Mouse (Mus musculus) forebrain, embryonic 13.5 days (tissue): ENCODE results near the gene Adgre1. TPM values are rescaled to one million over a fixed set of nuclear protein-coding genes. Genes with fewer than 3 reads are reported as not detected.
"Not testable (repeated sequence)": the region's sequence is repeated elsewhere in the genome, so short reads cannot be mapped to it uniquely, and the experiment has no call there.

Experiments used
- ATAC-seq: fragments of 200-750 bp; cut with Nextera tagmentation; 2 replicates; pipeline ENCODE4 v1.8.0; 2017
- H3K27ac ChIP-seq: fragments of 300-500 bp; sonication (generic); 2 replicates; pipeline ENCODE4 v1.5.1; 2015; ENCODE audit warnings: inconsistent platforms, mild to moderate bottlenecking, moderate library complexity
- H3K27me3 ChIP-seq: fragments of 300-500 bp; sonication (generic); 2 replicates; pipeline ENCODE4 v1.6.1; 2015; ENCODE audit warnings: mild to moderate bottlenecking, inconsistent platforms
- H3K36me3 ChIP-seq: fragments of 300-500 bp; sonication (generic); 2 replicates; pipeline ENCODE4 v1.6.1; 2015; ENCODE audit warnings: mild to moderate bottlenecking, inconsistent platforms; ENCODE audit not compliant: poor library complexity, severe bottlenecking
- H3K4me1 ChIP-seq: fragments of 300-500 bp; sonication (generic); 2 replicates; pipeline ENCODE4 v1.6.1; 2015; ENCODE audit warnings: inconsistent platforms
- H3K4me2 ChIP-seq: fragments of 300-500 bp; sonication (generic); 2 replicates; pipeline ENCODE4 v1.6.1; 2015; ENCODE audit warnings: inconsistent platforms, mild to moderate bottlenecking, moderate library complexity
- H3K4me3 ChIP-seq: fragments of 300-500 bp; sonication (generic); 2 replicates; pipeline ENCODE4 v1.5.1; 2015; ENCODE audit warnings: mild to moderate bottlenecking, inconsistent platforms
- H3K9ac ChIP-seq: fragments of 300-500 bp; sonication (generic); 2 replicates; pipeline ENCODE4 v1.6.1; 2015; ENCODE audit warnings: mild to moderate bottlenecking, inconsistent platforms
- H3K9me3 ChIP-seq: fragments of 300-500 bp; sonication (generic); replicated peaks from 2 replicates; pipeline ENCODE4 v1.6.1; 2016; ENCODE audit warnings: inconsistent platforms
- WGBS: fragments of 180-500 bp; shearing (Covaris S2); methylation state at CpG from one replicate; pipeline ENCODE4 v1.1.7; 2015; 5-methylcytosine and 5-hydroxymethylcytosine counted together
- polyA plus RNA-seq: library from polyadenylated mRNA; unstranded; fragments of >200 nt; fragmentation: Nextera tagmentation; extraction: Ambion mirVana; gene quantifications from 2 replicates; pipeline ENCODE4 v1.2.1, GENCODE M21; 2015

Gene Adgre1
- 1.6 and 1.8 TPM in 2 replicates for polyA plus RNA-seq

- no peak within 1 kb of the TSS for H3K27ac ChIP-seq
- H3K4me3 ChIP-seq, result no peak within 1 kb of the TSS
- no peak within 1 kb of the TSS for H3K4me2 ChIP-seq
- no peaks in the 10 kb centered on the region for H3K9me3 ChIP-seq
- H3K9ac ChIP-seq, result no peak within 1 kb of the TSS
- no peaks in the 10 kb centered on the region for H3K4me1 ChIP-seq
- no peaks in the 10 kb centered on the region for H3K36me3 ChIP-seq
- no peaks in the 10 kb centered on the region for H3K27me3 ChIP-seq
- 0% methylated on average over 1 of the region's 1 CpGs for WGBS
- ATAC-seq, result no peak
Measured at GRCm38 (mm10) chr17:57358441-57358840, at the start of gene Adgre1. Gene Adgre1 (plus strand): TSS chr17:57358691.

- no peak for ATAC-seq
- Histone ChIP-seq H3K4me1 (no peaks in the 10 kb centered on the region), H3K4me3 (no peak overlapping the region), H3K9ac (no peak overlapping the region), H3K36me3 (no peaks in the 10 kb centered on the region), H3K27ac (no peak overlapping the region), H3K9me3 (no peaks in the 10 kb centered on the region), H3K27me3 (no peaks in the 10 kb centered on the region), H3K4me2 (no peak overlapping the region)
- WGBS, result 41% methylated on average over 13 of the region's 13 CpGs
Measured at GRCm38 (mm10) chr17:57311801-57312200, 46.7 kb upstream of the Adgre1 start.

GRCm38 (mm10) chr17:57327615-57328014 is 30.9 kb upstream of the Adgre1 start:
- Histone ChIP-seq H3K9me3 (no peaks in the 10 kb centered on the region), H3K27me3 (no peaks in the 10 kb centered on the region), H3K4me1 (0 out of 2 replicates have a peak, but pooled peaks cover 4% of the 10 kb centered on the region), H3K36me3 (no peaks in the 10 kb centered on the region), H3K4me3 (no peak overlapping the region), H3K9ac (no peak overlapping the region), H3K27ac (no peak overlapping the region), H3K4me2 (no peak overlapping the region)
- no peak for ATAC-seq
- 67% methylated on average over 8 of the region's 8 CpGs for WGBS

GRCm38 (mm10) chr17:57328944-57329343 is 29.5 kb upstream of the Adgre1 start:
- no peak overlapping the region for H3K4me2 ChIP-seq
- no peak overlapping the region for H3K4me3 ChIP-seq
- ATAC-seq, result no peak
- 0 out of 2 replicates have a peak, but pooled peaks cover 4% of the 10 kb centered on the region for H3K4me1 ChIP-seq
- no peak overlapping the region for H3K27ac ChIP-seq
- H3K36me3 ChIP-seq, result no peaks in the 10 kb centered on the region
- no peaks in the 10 kb centered on the region for H3K27me3 ChIP-seq
- WGBS, result 70% methylated on average over 4 of the region's 6 CpGs
- H3K9ac ChIP-seq, result no peak overlapping the region
- no peaks in the 10 kb centered on the region for H3K9me3 ChIP-seq

GRCm38 (mm10) chr17:57330993-57331392 is 27.5 kb upstream of the Adgre1 start:
- Histone ChIP-seq H3K9me3 (no peaks in the 10 kb centered on the region), H3K27me3 (no peaks in the 10 kb centered on the region), H3K36me3 (no peaks in the 10 kb centered on the region), H3K9ac (no peak overlapping the region), H3K4me3 (no peak overlapping the region), H3K4me1 (0 out of 2 replicates have a peak, but pooled peaks cover 4% of the 10 kb centered on the region), H3K27ac (no peak overlapping the region), H3K4me2 (no peak overlapping the region)
- 96% methylated on average over 8 of the region's 8 CpGs for WGBS
- ATAC-seq, result no peak

- no peak overlapping the region for H3K4me3 ChIP-seq
- no peak overlapping the region for H3K9ac ChIP-seq
- no peak for ATAC-seq
- WGBS, result 86% methylated on average over 4 of the region's 4 CpGs
- H3K4me2 ChIP-seq, result no peak overlapping the region
- no peak overlapping the region for H3K27ac ChIP-seq
- H3K36me3 ChIP-seq, result no peaks in the 10 kb centered on the region
- no peaks in the 10 kb centered on the region for H3K9me3 ChIP-seq
- H3K4me1 ChIP-seq, result 0 out of 2 replicates have a peak, but pooled peaks cover 4% of the 10 kb centered on the region
- no peaks in the 10 kb centered on the region for H3K27me3 ChIP-seq
Measured at GRCm38 (mm10) chr17:57332241-57332640, 26.2 kb upstream of the Adgre1 start.

- Histone ChIP-seq H3K4me1 (no peaks in the 10 kb centered on the region), H3K27me3 (no peaks in the 10 kb centered on the region), H3K4me2 (0 out of 2 replicates have a peak overlapping the region, but pooled peaks have one; percentile 27), H3K9me3 (no peaks in the 10 kb centered on the region), H3K36me3 (no peaks in the 10 kb centered on the region), H3K9ac (no peak overlapping the region), H3K4me3 (no peak overlapping the region), H3K27ac (no peak overlapping the region)
- no peak for ATAC-seq
- 75% methylated on average over 9 of the region's 9 CpGs for WGBS
Measured at GRCm38 (mm10) chr17:57334001-57334760, 24.3 kb upstream of the Adgre1 start.

GRCm38 (mm10) chr17:57334761-57335150 is 23.7 kb upstream of the Adgre1 start:
- Histone ChIP-seq H3K36me3 (no peaks in the 10 kb centered on the region), H3K27me3 (no peaks in the 10 kb centered on the region), H3K27ac (no peak overlapping the region), H3K4me1 (no peaks in the 10 kb centered on the region), H3K9me3 (no peaks in the 10 kb centered on the region), H3K9ac (no peak overlapping the region), H3K4me3 (no peak overlapping the region), H3K4me2 (0 out of 2 replicates have a peak overlapping the region, but pooled peaks have one; percentile 27)
- ATAC-seq, result peak; percentile 51
- WGBS, result 8% methylated on average over 16 of the region's 16 CpGs

- H3K4me1 ChIP-seq, H3K27ac ChIP-seq, H3K4me3 ChIP-seq, H3K4me2 ChIP-seq, H3K36me3 ChIP-seq, H3K9ac ChIP-seq, H3K27me3 ChIP-seq, H3K9me3 ChIP-seq: not testable (repeated sequence)
- 73% methylated on average over 9 of the region's 9 CpGs for whole genome bisulfite sequencing
- peak; percentile 8; the same call in 1 of the 2 replicates for ATAC-seq
Measured at GRCm38 (mm10) chr17:57335194-57335593, 23.3 kb upstream of the Adgre1 start.

GRCm38 (mm10) chr17:57335673-57336303 is 22.7 kb upstream of the Adgre1 start:
- H3K4me1 ChIP-seq, result no peaks in the 10 kb centered on the region
- ATAC-seq, result peak; percentile 94
- H3K9ac ChIP-seq, result no peak overlapping the region
- H3K9me3 ChIP-seq, result no peaks in the 10 kb centered on the region
- H3K4me3 ChIP-seq, result no peak overlapping the region
- no peaks in the 10 kb centered on the region for H3K36me3 ChIP-seq
- 11% methylated on average over 11 of the region's 11 CpGs for WGBS
- H3K27ac ChIP-seq, result no peak overlapping the region
- no peak overlapping the region for H3K4me2 ChIP-seq
- H3K27me3 ChIP-seq, result no peaks in the 10 kb centered on the region

- Histone ChIP-seq H3K9me3 (no peaks in the 10 kb centered on the region), H3K27me3 (no peaks in the 10 kb centered on the region), H3K9ac (no peak overlapping the region), H3K4me1 (no peaks in the 10 kb centered on the region), H3K4me2 (no peak overlapping the region), H3K4me3 (no peak overlapping the region), H3K36me3 (no peaks in the 10 kb centered on the region), H3K27ac (no peak overlapping the region)
- no peak for ATAC-seq
- 82% methylated on average over 10 of the region's 10 CpGs for WGBS
Measured at GRCm38 (mm10) chr17:57337996-57338395, 20.5 kb upstream of the Adgre1 start.

GRCm38 (mm10) chr17:57339298-57339697 is 19.2 kb upstream of the Adgre1 start:
- no peaks in the 10 kb centered on the region for H3K9me3 ChIP-seq
- no peak for ATAC-seq
- no peak overlapping the region for H3K9ac ChIP-seq
- H3K4me1 ChIP-seq, result no peaks in the 10 kb centered on the region
- H3K36me3 ChIP-seq, result no peaks in the 10 kb centered on the region
- no peak overlapping the region for H3K27ac ChIP-seq
- H3K4me3 ChIP-seq, result no peak overlapping the region
- H3K4me2 ChIP-seq, result no peak overlapping the region
- 77% methylated on average over 9 of the region's 9 CpGs for whole genome bisulfite sequencing
- H3K27me3 ChIP-seq, result no peaks in the 10 kb centered on the region
